Mouse (Mus musculus): ENCODE results near the gene Igf2bp3. TPM values are rescaled to one million over a fixed set of nuclear protein-coding genes. Genes with fewer than 3 reads are reported as not detected.
A peak's percentile ranks its signal among the peaks of the same experiment; 100 is the strongest.
"Not testable (repeated sequence)": the region's sequence is repeated elsewhere in the genome, so short reads cannot be mapped to it uniquely, and the experiment has no call there.

Gene Igf2bp3
- under 1 TPM; 0.10 to 0.19 (median 0.16) TPM for total RNA-seq (2022)

- no peak for DNase-seq (ENCODE audit: low spot score in 2 of 2)
Measured at GRCm38 (mm10) chr6:49214928-49215747, at the start of gene Igf2bp3. Gene Igf2bp3 (minus strand): TSS chr6:49214957.

DNA sequence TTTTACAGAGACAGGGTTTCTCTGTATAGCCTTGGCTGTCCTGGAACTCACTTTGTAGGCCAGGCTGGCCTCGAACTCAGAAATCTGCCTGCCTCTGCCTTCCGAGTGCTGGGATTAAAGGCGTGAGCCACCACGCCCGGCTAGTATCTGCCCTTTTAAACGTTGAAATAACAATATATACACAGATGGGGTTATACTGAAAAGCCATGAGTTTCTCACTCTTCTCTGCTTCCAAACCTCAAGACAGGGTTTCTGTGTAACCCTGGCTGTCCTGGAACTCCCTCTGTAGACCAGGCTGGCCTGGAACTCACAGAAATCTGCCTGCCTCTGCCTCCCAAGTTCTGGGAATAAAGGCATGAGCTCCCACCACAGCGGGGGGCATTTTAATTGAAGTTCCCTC lies 49.7 kb upstream of the Igf2bp3 start:
- DNase-seq (ENCODE audit: low spot score in 2 of 2): not testable (repeated sequence)

- peak; percentile 92 to 93 for DNase-seq (ENCODE audit: low spot score in 2 of 2)
Measured at GRCm38 (mm10) chr6:49263847-49264243, 49.1 kb upstream of the Igf2bp3 start, which contains the start of gene Tra2a. Gene Tra2a (minus strand): TSS chr6:49264033.

GRCm38 (mm10) chr6:49263081-49263846 lies 48.5 kb upstream of the Igf2bp3 start:
- peak; percentile 25 to 27 for DNase-seq (ENCODE audit: low spot score in 2 of 2)

- DNase-seq (ENCODE audit: low spot score in 2 of 2): no peak
Measured at GRCm38 (mm10) chr6:49262421-49262820, 47.7 kb upstream of the Igf2bp3 start.

DNA sequence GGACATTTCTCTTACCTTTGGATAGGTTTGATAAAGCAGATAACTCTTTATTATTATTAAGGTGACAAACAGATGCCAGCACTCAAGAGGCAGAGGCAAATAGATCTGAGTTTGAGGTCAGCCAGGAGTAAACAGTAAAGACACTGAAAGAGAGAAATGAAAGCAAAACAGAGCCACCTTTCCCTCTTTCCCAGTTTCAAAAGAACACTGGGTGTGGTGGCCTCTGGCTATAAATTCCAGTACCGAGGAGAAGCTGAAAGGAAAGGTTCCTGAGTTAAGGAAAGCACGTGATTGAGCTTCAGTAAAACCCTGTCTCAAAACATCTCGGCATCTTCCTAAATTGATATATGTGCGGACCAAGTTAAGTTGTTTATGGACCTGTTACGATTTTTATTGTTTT lies 45.0 kb upstream of the Igf2bp3 start:
- no peak for DNase-seq (ENCODE audit: low spot score in 2 of 2)

GRCm38 (mm10) chr6:49257880-49258279 lies 43.1 kb upstream of the Igf2bp3 start:
- no peak for DNase-seq (ENCODE audit: low spot score in 2 of 2)

GRCm38 (mm10) chr6:49252207-49252606 lies 37.5 kb upstream of the Igf2bp3 start:
- no peak for DNase-seq (ENCODE audit: low spot score in 2 of 2)

DNA sequence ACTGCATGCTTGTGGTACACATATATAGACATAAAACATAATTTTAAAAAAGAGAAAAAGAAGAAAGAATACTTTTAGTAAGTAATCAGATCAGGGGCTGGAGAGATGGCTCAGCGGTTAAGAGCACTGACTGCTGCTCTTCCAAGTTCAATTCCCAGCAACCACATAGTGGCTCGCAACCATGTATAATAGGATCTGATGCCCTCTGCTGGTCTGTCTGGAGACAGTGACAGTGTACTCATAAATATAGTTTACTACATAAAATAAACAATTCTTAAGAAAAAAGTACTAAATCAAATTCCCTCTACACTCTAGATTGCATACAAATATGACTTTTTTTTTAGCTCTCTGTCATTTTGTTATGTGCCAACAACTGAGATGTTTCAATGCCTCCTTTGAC lies 36.4 kb upstream of the Igf2bp3 start:
- DNase-seq (ENCODE audit: low spot score in 2 of 2): no peak

- DNase-seq (ENCODE audit: low spot score in 2 of 2): no peak
Measured at GRCm38 (mm10) chr6:49247246-49247645, 32.5 kb upstream of the Igf2bp3 start.

- no peak for DNase-seq (ENCODE audit: low spot score in 2 of 2)
Measured at GRCm38 (mm10) chr6:49242331-49242730, 27.6 kb upstream of the Igf2bp3 start.

DNA sequence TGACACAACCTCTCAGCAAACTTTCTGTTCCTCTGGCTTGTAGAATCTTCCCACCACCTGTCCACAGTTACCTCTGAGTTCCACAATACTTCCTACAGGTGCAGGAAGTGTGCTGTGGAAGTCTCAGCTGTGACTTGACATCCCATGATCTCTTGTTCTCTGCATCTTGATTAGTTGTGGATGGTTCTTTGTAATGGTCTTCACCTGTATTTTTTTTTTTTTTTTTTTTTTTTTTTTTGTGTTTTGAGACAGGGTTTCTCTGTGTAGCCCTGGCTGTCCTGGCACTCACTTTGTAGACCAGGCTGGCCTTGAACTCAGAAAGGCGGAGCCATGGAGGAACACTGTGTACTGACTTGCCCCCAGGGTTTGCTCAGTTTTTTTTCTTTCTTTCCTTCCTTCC lies 26.8 kb upstream of the Igf2bp3 start:
- DNase-seq (ENCODE audit: low spot score in 2 of 2): no peak

- DNase-seq (ENCODE audit: low spot score in 2 of 2): peak; percentile 100
Measured at GRCm38 (mm10) chr6:49236331-49236730, 21.6 kb upstream of the Igf2bp3 start.

GRCm38 (mm10) chr6:49233356-49233755 lies 18.6 kb upstream of the Igf2bp3 start:
- no peak for DNase-seq (ENCODE audit: low spot score in 2 of 2)

DNA sequence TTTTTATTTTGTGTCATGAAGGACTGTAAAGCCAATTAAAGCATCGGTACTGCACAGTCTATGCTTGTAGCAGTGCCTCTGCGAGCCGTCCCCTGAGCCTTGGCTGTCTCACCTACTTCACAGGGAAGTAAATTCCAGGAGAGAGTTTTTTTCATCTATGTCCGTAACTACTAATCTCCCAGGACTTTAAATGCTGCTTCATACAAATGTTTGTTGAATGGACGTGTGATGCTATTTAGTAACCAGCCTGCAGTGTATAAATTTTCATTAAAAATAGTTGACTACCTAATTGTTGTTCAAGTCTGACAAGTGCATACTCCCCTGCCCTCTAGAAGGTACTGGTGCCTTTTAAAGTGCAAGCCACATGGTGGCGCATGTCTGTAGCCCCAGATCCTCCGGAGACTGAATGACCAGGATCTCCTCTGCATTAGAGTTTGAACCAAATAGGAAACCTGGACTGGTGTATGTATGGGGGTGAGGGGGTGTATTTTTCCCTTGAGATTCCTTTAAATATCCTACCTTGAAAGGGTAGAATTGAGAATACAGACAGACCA lies 13.4 kb upstream of the Igf2bp3 start:
- no peak for DNase-seq (ENCODE audit: low spot score in 2 of 2)

- no peak for DNase-seq (ENCODE audit: low spot score in 2 of 2)
Measured at GRCm38 (mm10) chr6:49227184-49227735, 12.5 kb upstream of the Igf2bp3 start.

DNA sequence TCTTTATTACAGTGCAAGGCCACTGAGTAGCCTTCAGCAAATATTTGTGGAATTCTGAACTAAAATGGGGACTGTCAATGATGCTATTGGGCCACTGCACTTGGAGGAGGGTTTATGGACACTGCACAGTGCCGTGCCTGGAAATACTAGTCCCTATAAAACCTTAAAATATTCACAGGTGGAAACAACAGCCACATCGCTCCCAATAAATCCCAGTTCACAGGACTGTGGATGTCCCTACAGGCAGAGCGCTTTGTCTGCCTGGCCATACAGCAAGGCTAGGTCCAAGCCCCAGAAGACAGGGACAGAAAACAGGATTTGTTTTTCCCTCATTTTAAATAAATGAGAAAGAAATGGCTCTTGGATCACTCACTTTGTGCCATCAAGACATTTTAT lies 11.0 kb upstream of the Igf2bp3 start:
- DNase-seq (ENCODE audit: low spot score in 2 of 2): no peak

GRCm38 (mm10) chr6:49224923-49225727 lies 10.4 kb upstream of the Igf2bp3 start:
- no peak for DNase-seq (ENCODE audit: low spot score in 2 of 2)

DNA sequence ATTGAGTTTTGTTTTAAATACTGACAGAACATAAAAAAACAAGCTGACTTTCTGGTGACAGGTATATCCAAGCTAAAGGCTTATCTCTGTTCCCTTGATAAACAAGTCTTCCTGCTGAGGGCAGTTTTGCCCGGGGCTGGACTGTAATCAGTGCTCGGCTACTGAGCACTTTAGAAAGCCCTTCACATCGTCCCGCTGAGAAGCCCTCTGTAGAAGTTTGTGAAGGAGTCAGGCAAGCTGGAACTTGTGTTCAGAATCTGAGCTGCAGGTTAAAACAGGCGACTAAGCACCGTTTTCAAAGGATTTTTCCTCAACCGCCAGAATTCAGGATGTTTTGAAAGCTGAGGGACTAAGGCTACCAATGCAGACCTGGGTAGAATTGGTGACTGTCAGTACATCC lies 7.1 kb upstream of the Igf2bp3 start:
- no peak for DNase-seq (ENCODE audit: low spot score in 2 of 2)

DNA sequence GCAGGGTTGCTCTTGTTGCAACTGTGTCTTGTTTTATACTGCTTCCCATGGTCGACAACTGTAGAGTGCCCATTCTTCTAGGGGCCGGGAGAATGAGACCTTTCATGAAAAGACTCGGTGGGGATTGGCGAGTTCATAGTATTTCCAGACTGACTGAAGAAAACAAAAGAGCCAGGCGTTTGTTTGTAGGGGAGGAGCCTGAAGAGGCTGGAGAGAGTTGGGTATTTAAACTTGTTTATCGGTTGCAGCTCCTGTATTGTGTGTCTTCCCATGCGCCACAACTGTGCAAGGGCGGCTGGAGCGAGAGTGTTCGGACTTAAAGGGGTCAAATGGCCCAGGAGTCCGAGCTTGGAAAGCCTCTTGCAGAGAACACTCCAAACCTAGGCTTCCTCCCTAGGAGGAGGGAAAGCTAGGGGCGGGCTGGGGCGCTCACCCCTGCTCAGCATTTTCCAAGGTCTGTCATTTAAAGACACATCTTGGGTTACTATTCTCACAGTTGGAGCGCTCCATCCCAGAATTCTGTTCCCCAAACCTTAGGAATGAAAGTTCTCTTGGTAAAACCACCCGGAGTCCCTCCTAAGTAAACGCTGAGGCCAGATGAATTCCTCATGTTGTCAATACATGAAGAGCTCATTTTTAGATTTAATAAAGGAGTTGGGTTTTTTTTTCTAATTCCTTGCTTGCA lies 5.3 kb upstream of the Igf2bp3 start:
- DNase-seq (ENCODE audit: low spot score in 2 of 2): no peak
